Mouse (Mus musculus) liver, embryonic 13.5 days (tissue): ENCODE measurements at regions not wholly inside any gene's neighbourhood (a gene's known extent, or its start where the extent isn't known, plus 50 kb on each side); places are given as distances from the start of the nearest gene placed in this dataset.

Experiments used
- ATAC-seq: fragments of 200-750 bp; cut with Nextera tagmentation; 2 replicates; pipeline ENCODE4 v1.8.0; 2017; ENCODE audit warnings: low read depth, mild to moderate bottlenecking, moderate number of reproducible peaks, moderate library complexity
- DNase-seq: peaks from one replicate; pipeline ENCODE4 v3.0.0; 2022
- H3K27ac ChIP-seq: fragments of 300-500 bp; sonication (generic); 2 replicates; pipeline ENCODE4 v1.5.1; 2015; ENCODE audit warnings: moderate library complexity, mild to moderate bottlenecking, inconsistent platforms
- H3K27me3 ChIP-seq: fragments of 300-500 bp; sonication (generic); 2 replicates; pipeline ENCODE4 v1.6.1; 2015; ENCODE audit warnings: mild to moderate bottlenecking, inconsistent platforms
- H3K36me3 ChIP-seq: fragments of 300-500 bp; sonication (generic); 2 replicates; pipeline ENCODE4 v1.6.1; 2015; ENCODE audit warnings: mild to moderate bottlenecking, inconsistent platforms
- H3K4me1 ChIP-seq: fragments of 300-500 bp; sonication (generic); replicated peaks from 2 replicates; pipeline ENCODE4 v1.6.1; 2015; ENCODE audit warnings: inconsistent platforms
- H3K4me2 ChIP-seq: fragments of 300-500 bp; sonication (generic); 2 replicates; pipeline ENCODE4 v1.6.1; 2015; ENCODE audit warnings: inconsistent platforms, mild to moderate bottlenecking, moderate library complexity
- H3K4me3 ChIP-seq: fragments of 300-500 bp; sonication (generic); replicated peaks from 2 replicates; pipeline ENCODE4 v1.5.1; 2015; ENCODE audit warnings: mild to moderate bottlenecking, inconsistent platforms
- H3K9ac ChIP-seq: fragments of 300-500 bp; sonication (generic); 2 replicates; pipeline ENCODE4 v1.6.1; 2015; ENCODE audit warnings: mild to moderate bottlenecking, inconsistent platforms
- H3K9me3 ChIP-seq: fragments of 300-500 bp; sonication (generic); replicated peaks from 2 replicates; pipeline ENCODE4 v1.6.1; 2016; ENCODE audit warnings: inconsistent platforms
- WGBS: fragments of 180-500 bp; shearing (Covaris S2); methylation state at CpG from one replicate; pipeline ENCODE4 v1.1.7; 2015; ENCODE audit not compliant: insufficient replicate concordance; 5-methylcytosine and 5-hydroxymethylcytosine counted together

DNA sequence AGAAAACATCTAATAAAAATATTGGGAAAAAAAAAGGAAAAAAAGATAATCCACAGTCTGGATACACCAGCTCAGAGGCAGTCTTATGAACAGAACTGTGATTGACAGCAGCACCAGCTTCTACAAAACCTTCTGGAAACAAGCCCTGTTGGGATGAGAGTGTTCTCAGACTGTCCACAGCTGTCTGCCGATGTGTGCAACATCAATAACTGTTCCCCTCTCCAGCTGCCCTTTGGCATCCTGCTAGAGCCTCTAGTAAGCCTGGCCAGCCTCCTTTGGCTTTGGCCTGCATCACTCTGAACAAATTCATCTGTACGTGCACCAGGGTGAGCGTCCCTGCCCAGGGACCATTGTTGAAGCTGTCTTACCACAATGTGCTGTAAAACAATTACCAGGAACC is 137.0 kb upstream of the Irs2 start:
- Histone ChIP-seq H3K9me3 (no peaks in the 10 kb centered on the region), H3K4me1 (no peaks in the 10 kb centered on the region), H3K4me3 (no peak overlapping the region), H3K27me3 (no peaks in the 10 kb centered on the region), H3K4me2 (no peak overlapping the region), H3K27ac (no peak overlapping the region), H3K9ac (no peak overlapping the region), H3K36me3 (no peaks in the 10 kb centered on the region)
- WGBS = 70% methylated on average over 3 of the region's 3 CpGs
- ATAC-seq (no peak), DNase-seq (no peak)

- ATAC-seq = 0 out of 2 replicates have a peak, but pooled peaks have one; percentile 34
- Histone ChIP-seq H3K4me3 (no peak overlapping the region), H3K4me1 (no peaks in the 10 kb centered on the region), H3K27ac (no peak overlapping the region), H3K36me3 (no peaks in the 10 kb centered on the region), H3K27me3 (no peaks in the 10 kb centered on the region), H3K9me3 (no peaks in the 10 kb centered on the region), H3K9ac (no peak overlapping the region), H3K4me2 (no peak overlapping the region)
- WGBS = 54% methylated on average over 1 of the region's 1 CpGs
- DNase-seq = no peak
Measured at GRCm38 (mm10) chr8:11140566-11140965, 132.3 kb upstream of the Irs2 start.

GRCm38 (mm10) chr8:11139294-11139693 is 131.0 kb upstream of the Irs2 start:
- Histone ChIP-seq H3K9ac (no peak overlapping the region), H3K36me3 (no peaks in the 10 kb centered on the region), H3K9me3 (no peaks in the 10 kb centered on the region), H3K27me3 (no peaks in the 10 kb centered on the region), H3K4me1 (no peaks in the 10 kb centered on the region), H3K4me2 (no peak overlapping the region), H3K4me3 (no peak overlapping the region), H3K27ac (no peak overlapping the region)
- ATAC-seq (no peak), DNase-seq (no peak)
- WGBS = 59% methylated on average over 2 of the region's 2 CpGs

DNA sequence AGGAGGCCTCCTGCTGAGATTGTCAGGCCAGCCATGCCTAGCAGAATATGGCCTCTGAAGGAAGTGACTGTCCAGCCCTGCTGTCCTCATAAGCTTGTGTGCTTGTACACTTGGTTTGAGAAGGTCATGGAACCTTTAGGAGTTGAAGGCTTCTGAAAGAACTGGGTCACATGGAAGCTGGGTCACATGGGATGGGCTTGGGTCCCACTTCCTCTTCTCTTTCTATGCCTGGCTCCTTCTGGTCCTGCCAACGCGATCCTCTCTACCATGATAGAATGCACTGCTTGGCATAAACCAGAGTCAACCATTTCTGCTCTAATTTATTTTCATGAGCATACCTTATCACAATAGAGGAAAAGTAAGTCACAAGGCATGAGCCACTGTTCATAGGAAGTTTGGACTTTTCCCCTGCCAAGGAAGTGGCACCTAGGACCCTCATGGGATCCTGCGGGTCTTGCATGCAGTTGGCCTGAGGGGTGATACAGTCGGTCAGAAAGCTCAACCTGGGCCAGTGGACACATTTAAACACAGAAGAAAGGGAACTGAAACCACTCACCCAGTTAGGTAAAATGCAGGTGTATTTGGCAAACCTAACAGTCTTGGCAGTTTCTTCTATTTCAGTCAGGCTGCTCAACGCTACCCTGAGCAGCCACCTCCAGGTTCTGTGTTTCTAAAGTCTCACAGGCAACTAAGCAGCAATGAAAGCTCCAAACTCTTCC is 130.2 kb upstream of the Irs2 start:
- no peak overlapping the region for H3K9ac ChIP-seq
- ATAC-seq = no peak
- no peaks in the 10 kb centered on the region for H3K9me3 ChIP-seq
- no peak for DNase-seq
- 68% methylated on average over 5 of the region's 5 CpGs for WGBS
- no peaks in the 10 kb centered on the region for H3K27me3 ChIP-seq
- no peak overlapping the region for H3K4me2 ChIP-seq
- H3K36me3 ChIP-seq = no peaks in the 10 kb centered on the region
- no peaks in the 10 kb centered on the region for H3K4me1 ChIP-seq
- no peak overlapping the region for H3K27ac ChIP-seq
- no peak overlapping the region for H3K4me3 ChIP-seq

DNA sequence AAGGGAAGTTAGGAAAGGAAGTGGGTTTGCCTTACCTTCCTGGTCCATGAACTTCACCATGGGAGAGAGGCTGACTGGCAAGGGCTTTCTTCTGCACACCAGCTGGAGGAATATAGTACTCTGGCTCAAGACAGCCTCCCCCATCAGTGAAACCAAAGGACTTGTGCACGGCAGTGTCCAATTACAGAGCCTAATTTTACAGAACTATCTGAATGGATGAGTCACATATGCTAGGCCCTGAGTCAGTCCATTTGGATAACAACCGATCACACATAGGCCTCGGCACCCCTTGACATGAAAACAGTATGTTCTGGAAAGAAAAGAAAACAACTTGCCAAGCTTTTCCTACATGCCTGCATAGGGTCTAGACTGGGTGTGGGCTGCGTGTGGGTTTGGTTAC is 128.3 kb upstream of the Irs2 start:
- Histone ChIP-seq H3K27me3 (no peaks in the 10 kb centered on the region), H3K27ac (no peak overlapping the region), H3K4me2 (no peak overlapping the region), H3K4me3 (no peak overlapping the region), H3K9ac (no peak overlapping the region), H3K4me1 (no peaks in the 10 kb centered on the region), H3K36me3 (no peaks in the 10 kb centered on the region), H3K9me3 (no peaks in the 10 kb centered on the region)
- DNase-seq (no peak), ATAC-seq (no peak)
- WGBS = 64% methylated on average over 4 of the region's 4 CpGs

- no peaks in the 10 kb centered on the region for H3K36me3 ChIP-seq
- H3K9me3 ChIP-seq = no peaks in the 10 kb centered on the region
- no peak overlapping the region for H3K4me3 ChIP-seq
- H3K4me2 ChIP-seq = no peak overlapping the region
- ATAC-seq = no peak
- H3K4me1 ChIP-seq = no peaks in the 10 kb centered on the region
- no peak overlapping the region for H3K9ac ChIP-seq
- H3K27ac ChIP-seq = no peak overlapping the region
- 72% methylated on average over 11 of the region's 11 CpGs for WGBS
- no peaks in the 10 kb centered on the region for H3K27me3 ChIP-seq
- no peak for DNase-seq
Measured at GRCm38 (mm10) chr8:11135135-11135534, 126.9 kb upstream of the Irs2 start.

GRCm38 (mm10) chr8:11134562-11134961 is 126.3 kb upstream of the Irs2 start:
- no peak overlapping the region for H3K9ac ChIP-seq
- H3K4me2 ChIP-seq = no peak overlapping the region
- H3K27me3 ChIP-seq = no peaks in the 10 kb centered on the region
- H3K36me3 ChIP-seq = no peaks in the 10 kb centered on the region
- H3K4me1 ChIP-seq = no peaks in the 10 kb centered on the region
- 76% methylated on average over 4 of the region's 4 CpGs for WGBS
- H3K4me3 ChIP-seq = no peak overlapping the region
- no peak for DNase-seq
- ATAC-seq = no peak
- no peak overlapping the region for H3K27ac ChIP-seq
- H3K9me3 ChIP-seq = no peaks in the 10 kb centered on the region

DNA sequence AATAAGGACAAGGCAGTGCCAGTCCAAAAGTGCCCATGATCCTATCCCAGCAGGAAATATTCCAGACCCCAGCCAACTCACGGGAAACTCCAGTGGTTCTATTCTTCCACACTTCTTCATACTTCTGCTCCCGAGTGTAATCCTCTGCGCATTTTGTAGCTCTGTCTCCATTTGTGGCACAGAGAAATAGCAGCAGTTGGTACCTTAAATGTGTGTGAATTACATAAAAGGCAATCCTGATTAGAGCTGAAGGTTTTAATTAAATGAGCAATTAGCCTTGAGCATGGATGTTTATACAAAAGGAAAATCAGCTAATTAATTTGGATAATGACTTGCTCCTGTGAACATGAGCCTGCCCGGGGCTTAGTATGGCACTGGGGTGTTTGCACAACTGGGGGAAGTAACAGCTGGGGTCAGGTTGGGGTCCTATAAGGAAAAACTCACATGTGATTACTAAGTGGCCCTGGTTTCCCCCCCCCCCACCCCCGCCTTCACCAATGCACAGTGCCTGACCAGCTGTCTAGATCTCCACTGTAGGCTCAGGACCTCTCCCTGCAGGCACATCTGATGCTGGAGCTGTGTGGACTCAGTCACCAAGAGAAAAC is 110.9 kb upstream of the Irs2 start:
- 63% methylated on average over 5 of the region's 5 CpGs for WGBS

GRCm38 (mm10) chr8:11116534-11116933 is 108.3 kb upstream of the Irs2 start:
- H3K27me3 ChIP-seq = no peaks in the 10 kb centered on the region
- H3K4me3 ChIP-seq = no peak overlapping the region
- no peaks in the 10 kb centered on the region for H3K36me3 ChIP-seq
- no peak overlapping the region for H3K9ac ChIP-seq
- no peak overlapping the region for H3K4me2 ChIP-seq
- no peak overlapping the region for H3K27ac ChIP-seq
- WGBS = 46% methylated on average over 5 of the region's 5 CpGs
- DNase-seq (peak; percentile 6), ATAC-seq (no peak)
- H3K4me1 ChIP-seq = peaks cover 19% of the 10 kb centered on the region
- H3K9me3 ChIP-seq = no peaks in the 10 kb centered on the region

More for the DNA sequence above, 110.9 kb upstream of the Irs2 start:
- H3K27me3 ChIP-seq = no peaks in the 10 kb centered on the region
- ATAC-seq (no peak), DNase-seq (no peak)
- no peaks in the 10 kb centered on the region for H3K9me3 ChIP-seq
- H3K4me1 ChIP-seq = peaks cover 12% of the 10 kb centered on the region
- no peak overlapping the region for H3K27ac ChIP-seq
- no peaks in the 10 kb centered on the region for H3K36me3 ChIP-seq
- H3K9ac ChIP-seq = no peak overlapping the region
- no peak overlapping the region for H3K4me3 ChIP-seq
- no peak overlapping the region for H3K4me2 ChIP-seq

GRCm38 (mm10) chr8:11115210-11115609 is 107.0 kb upstream of the Irs2 start:
- Histone ChIP-seq H3K27ac (no peak overlapping the region), H3K4me2 (no peak overlapping the region), H3K4me1 (peaks cover 19% of the 10 kb centered on the region), H3K4me3 (no peak overlapping the region), H3K27me3 (no peaks in the 10 kb centered on the region), H3K36me3 (no peaks in the 10 kb centered on the region), H3K9me3 (no peaks in the 10 kb centered on the region), H3K9ac (no peak overlapping the region)
- DNase-seq (no peak), ATAC-seq (no peak)
- 27% methylated on average over 6 of the region's 6 CpGs for WGBS

DNA sequence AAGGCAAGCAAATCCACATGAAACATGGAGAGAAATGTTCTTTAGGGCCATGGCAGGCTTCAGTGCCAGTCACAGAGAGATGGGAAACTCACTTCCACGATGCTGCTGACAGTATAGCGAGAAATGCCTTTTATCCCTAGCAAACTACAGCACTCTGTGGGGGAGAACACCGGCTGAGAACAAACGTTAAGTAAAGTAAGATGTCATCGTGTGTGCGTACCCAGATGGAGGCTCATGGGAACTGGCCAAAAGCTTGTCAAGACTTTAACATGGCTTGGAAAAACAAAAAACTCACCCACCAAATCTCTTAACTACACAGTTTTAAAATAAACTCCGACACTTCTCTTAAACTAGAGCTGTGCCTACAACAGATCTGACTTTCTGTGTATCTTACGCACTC is 106.3 kb upstream of the Irs2 start:
- ATAC-seq = no peak

GRCm38 (mm10) chr8:11112908-11113532 is 104.8 kb upstream of the Irs2 start:
- no peak for ATAC-seq
- H3K9me3 ChIP-seq = no peaks in the 10 kb centered on the region
- no peaks in the 10 kb centered on the region for H3K27me3 ChIP-seq
- no peak overlapping the region for H3K4me2 ChIP-seq
- H3K9ac ChIP-seq = no peak overlapping the region
- H3K4me1 ChIP-seq = peaks cover 19% of the 10 kb centered on the region
- no peak overlapping the region for H3K4me3 ChIP-seq
- WGBS = 29% methylated on average over 7 of the region's 7 CpGs
- no peaks in the 10 kb centered on the region for H3K36me3 ChIP-seq
- no peak overlapping the region for H3K27ac ChIP-seq
- no peak for DNase-seq

More for the DNA sequence above, 106.3 kb upstream of the Irs2 start:
- Histone ChIP-seq H3K4me2 (no peak overlapping the region), H3K27me3 (no peaks in the 10 kb centered on the region), H3K4me1 (peaks cover 19% of the 10 kb centered on the region), H3K36me3 (no peaks in the 10 kb centered on the region), H3K9ac (no peak overlapping the region), H3K9me3 (no peaks in the 10 kb centered on the region), H3K27ac (no peak overlapping the region), H3K4me3 (no peak overlapping the region)
- WGBS = 58% methylated on average over 8 of the region's 8 CpGs
- no peak for DNase-seq
